Mouse (Mus musculus) CH12.LX (cell line): ENCODE results near the gene Cd55b. TPM values are rescaled to one million over a fixed set of nuclear protein-coding genes. Genes with fewer than 3 reads are reported as not detected.
"Not testable (repeated sequence)": the region's sequence is repeated elsewhere in the genome, so short reads cannot be mapped to it uniquely, and the experiment has no call there.

Source experiments
- DNase-seq: peaks from one replicate; pipeline ENCODE4 v3.0.0-alpha.2; 2013; ENCODE audit errors: extremely low read depth
- H3K27ac ChIP-seq: 2 replicates; pipeline ENCODE4 v1.5.1; 2012; ENCODE audit warnings: low read depth, mild to moderate bottlenecking, control low read depth, moderate library complexity; ENCODE audit not compliant: insufficient read depth
- H3K27me3 ChIP-seq: replicated peaks from 2 replicates; pipeline ENCODE3; 2012; ENCODE audit warnings: inconsistent platforms
- H3K36me3 ChIP-seq, 2 experiments: replicated peaks in 1 of 2; 2 replicates each; pipeline versions ENCODE3 to v1.6.1; 2012; ENCODE audit warnings: inconsistent platforms in 1 of 2, low read length in 1 of 2, mild to moderate bottlenecking in 1 of 2, mixed read lengths in 1 of 2, moderate library complexity in 1 of 2; ENCODE audit not compliant: control insufficient read depth in 1 of 2, insufficient read depth in 1 of 2
- H3K4me1 ChIP-seq, 2 experiments: 2 replicates each; pipeline ENCODE4 v1.6.1; 2012; ENCODE audit warnings: inconsistent platforms in 1 of 2, moderate library complexity in 1 of 2; ENCODE audit not compliant: insufficient read depth in 2 of 2, control insufficient read depth in 1 of 2
- H3K4me2 ChIP-seq: 2 replicates; pipeline ENCODE4 v1.6.1; 2012; ENCODE audit warnings: low read depth, mild to moderate bottlenecking, control low read depth; ENCODE audit not compliant: poor library complexity, insufficient read depth, severe bottlenecking
- H3K4me3 ChIP-seq, 3 experiments: fragments of 150-350 bp in 1 of 3; sonication (generic) in 1 of 3; replicated peaks in 1 of 3; 2 replicates each; pipeline versions ENCODE3 to v1.5.1; 2011 to 2012; ENCODE audit warnings: low read depth in 2 of 3, low read length in 2 of 3, mild to moderate bottlenecking in 2 of 3, moderate library complexity in 2 of 3, control low read depth in 1 of 3, improper control_type of control experiment in 1 of 3, inconsistent platforms in 1 of 3, mixed read lengths in 1 of 3; ENCODE audit not compliant: poor library complexity in 1 of 3
- H3K79me2 ChIP-seq: replicated peaks from 2 replicates; pipeline ENCODE4 v1.6.1; 2012; ENCODE audit warnings: mild to moderate bottlenecking, moderate library complexity; ENCODE audit not compliant: control insufficient read depth, poor library complexity, insufficient read depth, severe bottlenecking; ENCODE audit errors: extremely low read depth
- H3K9ac ChIP-seq: 2 replicates; pipeline ENCODE4 v1.6.1; 2012; ENCODE audit warnings: low read depth, mild to moderate bottlenecking, control low read depth, moderate library complexity; ENCODE audit not compliant: insufficient read depth
- H3K9me3 ChIP-seq: replicated peaks from 2 replicates; pipeline ENCODE3; 2012; ENCODE audit warnings: low read length, inconsistent platforms, mixed read lengths
- CHD2 ChIP-seq: IDR thresholded peaks from 2 replicates; pipeline ENCODE4 v1.6.1; 2011; ENCODE audit warnings: low read length, improper control_type of control experiment
- E2F4 ChIP-seq: IDR thresholded peaks from 2 replicates; pipeline ENCODE4 v1.6.1; 2011; ENCODE audit warnings: low read depth, low read length, improper control_type of control experiment; ENCODE audit not compliant: insufficient replicate concordance
- ELF1 ChIP-seq: IDR thresholded peaks from 2 replicates; pipeline ENCODE4 v1.6.1; 2014; ENCODE audit warnings: low read depth, mild to moderate bottlenecking, inconsistent platforms, low read length, improper control_type of control experiment
- MAFK ChIP-seq: IDR thresholded peaks from 2 replicates; pipeline ENCODE4 v1.6.1; 2011; ENCODE audit warnings: low read length, improper control_type of control experiment; ENCODE audit not compliant: insufficient replicate concordance
- RAD21 ChIP-seq: IDR thresholded peaks from 2 replicates; pipeline ENCODE4 v1.6.1; 2011; ENCODE audit warnings: low read depth, mild to moderate bottlenecking, low read length, improper control_type of control experiment, moderate library complexity
- USF2 ChIP-seq: conservative IDR thresholded peaks from 2 replicates; pipeline ENCODE4 v1.6.1; 2011; ENCODE audit warnings: low read depth, low read length, improper control_type of control experiment
- ZNF384 ChIP-seq: IDR thresholded peaks from 2 replicates; pipeline ENCODE4 v1.6.1; 2012; ENCODE audit warnings: low read depth, low read length, improper control_type of control experiment, inconsistent platforms
- dilution Hi-C: fragments of 300-500 bp; cut with MboI; formaldehyde crosslinking; loops from 2 replicates; pipeline ENCODE4 v1.14.3; 2020; ENCODE audit warnings: low sequenced_read_pairs; ENCODE audit not compliant: extremely low pct_unique_long_range_greater_than_20kb, extremely low pct_ligation_motif_present
- in situ Hi-C: fragments of 300-500 bp; cut with MboI; formaldehyde crosslinking; loops from 3 replicates; pipeline ENCODE4 v1.14.3; 2019; ENCODE audit warnings: low sequenced_read_pairs, low pct_ligation_motif_present, low pct_unique_long_range_greater_than_20kb, mixed read lengths
- polyA plus RNA-seq: library from polyadenylated mRNA; unstranded; fragments of >175 nt; gene quantifications from 2 replicates; pipeline ENCODE4 v1.2.1, GENCODE M21; 2012; ENCODE audit warnings: low read depth; ENCODE audit not compliant: insufficient read length
- total RNA-seq, 2 experiments: library from RNA; depleted of rRNA; stranded (reverse); fragments of 300-350 nt in 1 of 2; fragments of >200 nt in 1 of 2; gene quantifications; 2 replicates each; pipeline ENCODE4 v1.2.3; 2012 to 2014

Cd55b gene
- total and polyA plus RNA-seq, 3 experiments = not detected

GRCm38 (mm10) chr1:130397109-130397508 lies 25.7 kb downstream of the Cd55b start:
- H3K27ac ChIP-seq, H3K36me3 ChIP-seq, H3K9ac ChIP-seq, dilution Hi-C loops, H3K4me1 ChIP-seq, H3K27me3 ChIP-seq, H3K79me2 ChIP-seq, H3K4me3 ChIP-seq, H3K4me2 ChIP-seq, H3K9me3 ChIP-seq, in situ Hi-C loops: not testable (repeated sequence)
- TF ChIP-seq ZNF384 = peak; percentile 48; the same call in 1 of the 2 replicates
- TF ChIP-seq MAFK = peak; percentile 59; the same call in 1 of the 2 replicates
- DNase-seq = peak; percentile 38

- DNase-seq, H3K36me3 ChIP-seq, H3K79me2 ChIP-seq, dilution Hi-C loops, H3K4me2 ChIP-seq, in situ Hi-C loops, H3K9me3 ChIP-seq, H3K27ac ChIP-seq, H3K27me3 ChIP-seq, H3K4me3 ChIP-seq, H3K9ac ChIP-seq, H3K4me1 ChIP-seq: not testable (repeated sequence)
Observed at GRCm38 (mm10) chr1:130387282-130387681, 35.5 kb downstream of the Cd55b start.

GRCm38 (mm10) chr1:130377726-130378429 lies 44.9 kb downstream of the Cd55b start:
- Histone ChIP-seq H3K4me3 (no peak overlapping the region), H3K4me2 (no peak overlapping the region), H3K9me3 (no peaks in the 10 kb centered on the region), H3K79me2 (no peaks in the 10 kb centered on the region), H3K9ac (no peak overlapping the region), H3K27me3 (no peaks in the 10 kb centered on the region), H3K4me1 (no peaks in the 10 kb centered on the region), H3K36me3 (no peaks in the 10 kb centered on the region), H3K27ac (no peak overlapping the region)
- dilution Hi-C loops (no loop called here), in situ Hi-C loops (no loop called here)
- no peak for TF ChIP-seq ELF1
- no peak for TF ChIP-seq RAD21
- TF ChIP-seq USF2 = no peak
- TF ChIP-seq E2F4 = no peak
- no peak for TF ChIP-seq CHD2
- DNase-seq = no peak
